In the genomic region with DNA sequence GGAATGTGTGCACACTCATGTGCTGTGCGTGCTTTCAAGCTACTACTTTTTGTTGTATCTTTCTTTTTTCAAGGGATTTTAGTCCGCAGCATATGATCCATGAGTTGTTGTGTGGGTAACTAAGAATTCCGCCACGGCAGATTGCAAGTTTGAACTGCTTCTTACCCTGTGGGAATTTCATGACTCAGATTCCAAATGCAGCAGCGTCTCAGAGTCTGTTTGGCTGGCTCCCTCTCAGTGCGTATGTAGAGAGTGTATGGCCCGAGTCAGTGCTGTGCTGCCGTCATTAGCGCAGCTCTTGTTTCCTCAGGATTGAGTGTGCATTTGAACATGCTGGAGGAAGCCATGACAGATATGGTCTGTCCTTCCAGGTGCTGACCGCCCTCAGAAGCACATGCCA, we compare ENCODE assay signal across 15 mouse cellular contexts. TPM values are rescaled to one million over a fixed set of nuclear protein-coding genes. Genes with fewer than 3 reads are reported as not detected.
A peak's percentile ranks its signal among the peaks of the same experiment; 100 is the strongest.
DNase-seq lines count a peak whose midpoint lies in the region; TF ChIP-seq lines count a peak whose summit lies in the region.
"Had no signal": no experiment of that assay in that cellular context is flagged by ENCODE, and none has a peak within 500 bp of the region (broad histone marks: within the 10 kb centered on the region; RNA-seq: fewer than 3 reads in every experiment).

No protein-coding gene starts in this region.

- DNase-seq in layer of hippocampus, adult 11-12 months (ENCODE audit: low spot score) = peak; percentile 11
- no peak for DNase-seq in layer of hippocampus, adult 9-10 months (ENCODE audit: low spot score)
- peak; percentile 51 for DNase-seq in NIH3T3 (ENCODE audit: low read depth)
- peak; percentile 17 for DNase-seq in layer of hippocampus, adult 9-11 months
- no peak for DNase-seq in spleen, postnatal 4 days (ENCODE audit: low spot score in 2 of 2)
- DNase-seq in kidney, postnatal 25 days = no peak
- DNase-seq in thymus, postnatal 4 days = no peak
- DNase-seq: B cell, adult 2 months; cerebellum, postnatal 10 days; embryo, embryonic 11 days; forebrain, postnatal 0 days had no signal

- peak overlapping the region; percentile 10 for H3K4me2 ChIP-seq in myocyte (ENCODE audit: low read depth)
- H3K4me2 ChIP-seq: heart, embryonic 13.5 days; liver, embryonic 12.5 days; lung, embryonic 15.5 days had no signal

- H3ac ChIP-seq in myocyte (ENCODE audit: control insufficient read depth, insufficient read length) = no peak overlapping the region

- no peak overlapping the region for H3K4me3 ChIP-seq in myocyte
- H3K4me3 ChIP-seq: heart, embryonic 13.5 days; liver, embryonic 12.5 days; lung, embryonic 15.5 days had no signal

- no peaks in the 10 kb centered on the region for H3K27me3 ChIP-seq in myocyte (ENCODE audit: control insufficient read depth, insufficient read depth, insufficient read length)
- H3K27me3 ChIP-seq: heart, embryonic 13.5 days; liver, embryonic 12.5 days; lung, embryonic 15.5 days had no signal

- H3K36me3 ChIP-seq in myocyte (ENCODE audit: control insufficient read depth, insufficient read depth) = no peaks in the 10 kb centered on the region

- H3K79me2 ChIP-seq in myocyte (ENCODE audit: control insufficient read depth, insufficient read depth) = peaks cover 17% of the 10 kb centered on the region

- no peak for TF ChIP-seq POLR2A in myocyte (IDR thresholded peaks at IDR 0.05; ENCODE audit: insufficient read length, low read depth)

TF ChIP-seq in myocyte, 11 proteins besides CTCF, POLR2A, EP300 and RAD21:
- no peak for TF ChIP-seq E2F4 (IDR thresholded peaks at IDR 0.05; ENCODE audit: insufficient read depth)
TF ChIP-seq in myocyte: peak in this region for 0.

RNA-seq across cellular contexts. Expression of gene Pcnx4, which starts 2.4 kb away (rescaled TPM):
- 4.5 TPM for polyA plus RNA-seq in myocyte (2012; fragmentation: generic; extraction: Trizol)

Comparison
In these comparisons a context has a peak if more than half of its experiments do, and no peak if none do; other contexts are left out.
1. DNase-seq: peak in layer of hippocampus, adult 11-12 months (single experiment), NIH3T3 (single experiment) and layer of hippocampus, adult 9-11 months (single experiment); none in layer of hippocampus, adult 9-10 months (single experiment), spleen, postnatal 4 days (0 of 2), kidney, postnatal 25 days (0 of 2) and thymus, postnatal 4 days (single experiment).